Mouse (Mus musculus): ENCODE results near the gene Grin2b. TPM values are rescaled to one million over a fixed set of nuclear protein-coding genes. Genes with fewer than 3 reads are reported as not detected.
A peak's percentile ranks its signal among the peaks of the same experiment; 100 is the strongest.

Gene Grin2b
- total and polyA plus RNA-seq, 2 experiments from 2014 or later: 64.1 to 76.4 TPM

- H3K36me3 ChIP-seq (ENCODE audit: insufficient read depth, low read length): no peaks in the 10 kb centered on the region
- no peak for DNase-seq (ENCODE audit: low spot score)
- no peak for ATAC-seq (ENCODE audit: low FRiP score)
- H3K4me3 ChIP-seq (ENCODE audit: low read depth, low read length): no peak overlapping the region
- no peak overlapping the region for H3K4me2 ChIP-seq (ENCODE audit: low read depth, low read length, poor library complexity, severe bottlenecking)
- H3K27ac ChIP-seq (ENCODE audit: low read depth, low read length): no peak overlapping the region
- WGBS: 84% methylated on average over 11 of the region's 11 CpGs
- no peaks in the 10 kb centered on the region for H3K27me3 ChIP-seq (ENCODE audit: insufficient read depth, low read length)
- H3K4me1 ChIP-seq (ENCODE audit: insufficient read depth, low read length): no peaks in the 10 kb centered on the region
- no peak overlapping the region for H3K9ac ChIP-seq (replicated peaks; ENCODE audit: low read length, poor library complexity, severe bottlenecking)
- TF ChIP-seq CTCF (IDR thresholded peaks at IDR 0.05): no peak
- no peaks in the 10 kb centered on the region for H3K9me3 ChIP-seq (ENCODE audit: low read length)
These were observed 383.6 kb downstream of the Grin2b start for GRCm38 (mm10) chr6:135789603-135790170.

GRCm38 (mm10) chr6:135774670-135775069, 398.6 kb downstream of the Grin2b start:
- H3K9me3 ChIP-seq (ENCODE audit: low read length): no peaks in the 10 kb centered on the region
- no peak for TF ChIP-seq CTCF (IDR thresholded peaks at IDR 0.05)
- H3K27ac ChIP-seq (ENCODE audit: low read depth, low read length): no peak overlapping the region
- H3K4me3 ChIP-seq (ENCODE audit: low read depth, low read length): no peak overlapping the region
- no peaks in the 10 kb centered on the region for H3K27me3 ChIP-seq (ENCODE audit: insufficient read depth, low read length)
- peaks cover 27% of the 10 kb centered on the region for H3K36me3 ChIP-seq (ENCODE audit: insufficient read depth, low read length)
- H3K9ac ChIP-seq (replicated peaks; ENCODE audit: low read length, poor library complexity, severe bottlenecking): no peak overlapping the region
- 79% methylated on average over 2 of the region's 2 CpGs for WGBS
- no peak for ATAC-seq (ENCODE audit: low FRiP score)
- H3K4me2 ChIP-seq (ENCODE audit: low read depth, low read length, poor library complexity, severe bottlenecking): no peak overlapping the region
- DNase-seq (ENCODE audit: low spot score): no peak
- H3K4me1 ChIP-seq (ENCODE audit: insufficient read depth, low read length): no peaks in the 10 kb centered on the region

- no peaks in the 10 kb centered on the region for H3K27me3 ChIP-seq (ENCODE audit: insufficient read depth, low read length)
- WGBS: 83% methylated on average over 8 of the region's 8 CpGs
- no peak for ATAC-seq (ENCODE audit: low FRiP score)
These were observed 405.7 kb downstream of the Grin2b start for GRCm38 (mm10) chr6:135767572-135767971.

GRCm38 (mm10) chr6:135758735-135759134, 414.6 kb downstream of the Grin2b start:
- no peaks in the 10 kb centered on the region for H3K27me3 ChIP-seq (ENCODE audit: insufficient read depth, low read length)
- no peak overlapping the region for H3K9ac ChIP-seq (replicated peaks; ENCODE audit: low read length, poor library complexity, severe bottlenecking)
- no peak for TF ChIP-seq CTCF (IDR thresholded peaks at IDR 0.05)
- H3K4me3 ChIP-seq (ENCODE audit: low read depth, low read length): no peak overlapping the region
- WGBS: 29% methylated on average over 1 of the region's 1 CpGs
- no peak overlapping the region for H3K4me2 ChIP-seq (ENCODE audit: low read depth, low read length, poor library complexity, severe bottlenecking)
- no peaks in the 10 kb centered on the region for H3K36me3 ChIP-seq (ENCODE audit: insufficient read depth, low read length)
- H3K4me1 ChIP-seq (ENCODE audit: insufficient read depth, low read length): no peaks in the 10 kb centered on the region
- no peaks in the 10 kb centered on the region for H3K9me3 ChIP-seq (ENCODE audit: low read length)
- no peak overlapping the region for H3K27ac ChIP-seq (ENCODE audit: low read depth, low read length)
- DNase-seq (ENCODE audit: low spot score): no peak
- ATAC-seq (ENCODE audit: low FRiP score): no peak

More at GRCm38 (mm10) chr6:135767572-135767971, 405.7 kb downstream of the Grin2b start:
- H3K9ac ChIP-seq (replicated peaks; ENCODE audit: low read length, poor library complexity, severe bottlenecking): no peak overlapping the region
- no peak overlapping the region for H3K4me2 ChIP-seq (ENCODE audit: low read depth, low read length, poor library complexity, severe bottlenecking)
- no peak for DNase-seq (ENCODE audit: low spot score)
- H3K9me3 ChIP-seq (ENCODE audit: low read length): no peaks in the 10 kb centered on the region
- no peak overlapping the region for H3K27ac ChIP-seq (ENCODE audit: low read depth, low read length)
- no peaks in the 10 kb centered on the region for H3K4me1 ChIP-seq (ENCODE audit: insufficient read depth, low read length)
- H3K36me3 ChIP-seq (ENCODE audit: insufficient read depth, low read length): peaks cover 10% of the 10 kb centered on the region
- no peak for TF ChIP-seq CTCF (IDR thresholded peaks at IDR 0.05)
- no peak overlapping the region for H3K4me3 ChIP-seq (ENCODE audit: low read depth, low read length)

- no peaks in the 10 kb centered on the region for H3K27me3 ChIP-seq (ENCODE audit: insufficient read depth, low read length)
- no peak for TF ChIP-seq CTCF (IDR thresholded peaks at IDR 0.05)
- H3K36me3 ChIP-seq (ENCODE audit: insufficient read depth, low read length): no peaks in the 10 kb centered on the region
- no peak for ATAC-seq (ENCODE audit: low FRiP score)
- no peak overlapping the region for H3K9ac ChIP-seq (replicated peaks; ENCODE audit: low read length, poor library complexity, severe bottlenecking)
- no peak overlapping the region for H3K4me2 ChIP-seq (ENCODE audit: low read depth, low read length, poor library complexity, severe bottlenecking)
- WGBS: 65% methylated on average over 1 of the region's 1 CpGs
- H3K27ac ChIP-seq (ENCODE audit: low read depth, low read length): no peak overlapping the region
- H3K4me3 ChIP-seq (ENCODE audit: low read depth, low read length): no peak overlapping the region
- H3K4me1 ChIP-seq (ENCODE audit: insufficient read depth, low read length): no peaks in the 10 kb centered on the region
- DNase-seq (ENCODE audit: low spot score): no peak
- H3K9me3 ChIP-seq (ENCODE audit: low read length): no peaks in the 10 kb centered on the region
These were observed 417.2 kb downstream of the Grin2b start for GRCm38 (mm10) chr6:135756075-135756474.

GRCm38 (mm10) chr6:135748412-135749076, 424.8 kb downstream of the Grin2b start:
- DNase-seq (ENCODE audit: low spot score) (peak; percentile 33), ATAC-seq (ENCODE audit: low FRiP score) (peak; percentile 52)
- no peak for TF ChIP-seq CTCF (IDR thresholded peaks at IDR 0.05)
- Histone ChIP-seq H3K27me3 (ENCODE audit: insufficient read depth, low read length) (no peaks in the 10 kb centered on the region), H3K9ac (replicated peaks; ENCODE audit: low read length, poor library complexity, severe bottlenecking) (no peak overlapping the region), H3K9me3 (ENCODE audit: low read length) (no peaks in the 10 kb centered on the region), H3K4me2 (ENCODE audit: low read depth, low read length, poor library complexity, severe bottlenecking) (no peak overlapping the region), H3K4me3 (ENCODE audit: low read depth, low read length) (no peak overlapping the region), H3K36me3 (ENCODE audit: insufficient read depth, low read length) (no peaks in the 10 kb centered on the region), H3K27ac (ENCODE audit: low read depth, low read length) (no peak overlapping the region), H3K4me1 (ENCODE audit: insufficient read depth, low read length) (no peaks in the 10 kb centered on the region)
- WGBS: 25% methylated on average over 6 of the region's 7 CpGs

Data from midbrain, postnatal 0 days (tissue).